Mouse (Mus musculus): ENCODE data around the gene Taar9.

- TF ChIP-seq CTCF (conservative IDR thresholded peaks at IDR 0.05; ENCODE audit: low read length) = peak; percentile 78
- no peak for TF ChIP-seq NANOG (IDR thresholded peaks at IDR 0.05; ENCODE audit: borderline replicate concordance, low read length)
Observed at GRCm38 (mm10) chr10:24131451-24132262, 22.3 kb upstream of the Taar9 start.

All from E14TG2a.4 (cell line).